Mouse (Mus musculus) heart, postnatal 0 days (tissue): ENCODE measurements at regions not wholly inside any gene's neighbourhood (a gene's known extent, or its start where the extent isn't known, plus 50 kb on each side); places are given as distances from the start of the nearest gene placed in this dataset.

Source experiments
- CTCF ChIP-seq: IDR thresholded peaks from 2 replicates; pipeline ENCODE4 v1.5.1; 2016; ENCODE audit warnings: antibody characterized with exemption, control low read depth, low read depth
- EP300 ChIP-seq: IDR thresholded peaks from 2 replicates; pipeline ENCODE4 v1.6.1; 2016; ENCODE audit warnings: antibody characterized with exemption, low read depth

DNA sequence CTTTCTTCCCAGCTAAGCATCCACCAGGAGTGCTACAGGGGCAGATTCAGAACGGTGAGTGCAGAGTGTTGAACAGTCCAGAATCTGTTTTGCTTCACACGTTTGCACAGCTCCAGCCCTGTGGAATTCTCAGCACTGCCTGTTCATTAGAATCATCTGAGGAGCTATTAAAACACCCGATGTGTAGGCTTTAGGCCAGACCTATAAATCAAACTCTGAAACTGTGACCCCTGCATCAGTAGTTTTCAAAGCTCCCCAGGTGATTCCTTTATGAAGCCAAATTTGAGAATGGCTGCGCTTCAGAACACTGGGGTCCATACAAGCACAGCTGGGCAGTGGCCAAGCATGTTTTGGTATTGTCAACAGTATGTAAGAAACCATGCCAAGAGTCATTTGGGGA is 94.1 kb upstream of the Vgll3 start:
- TF ChIP-seq CTCF (no peak), EP300 (no peak)
